Mouse (Mus musculus): ENCODE measurements around the gene Map4k1. TPM values are rescaled to one million over a fixed set of nuclear protein-coding genes. Genes with fewer than 3 reads are reported as not detected.

Gene Map4k1
- total and polyA plus RNA-seq, 3 experiments, result 0.91 to 3.4 (median 1.1) TPM

- Histone ChIP-seq H3K4me3 (no peak overlapping the region), H3K27ac (peak overlapping the region; percentile 91), H3K9ac (ENCODE audit: low read depth, low read length) (peak overlapping the region; percentile 28; the same call in 1 of the 2 replicates), H3K27me3 (ENCODE audit: control insufficient read depth, insufficient read depth, low read length) (no peaks in the 10 kb centered on the region), H3K36me3 (ENCODE audit: control insufficient read depth, insufficient read depth, low read length) (peaks cover 58% of the 10 kb centered on the region), H3K4me1 (ENCODE audit: control insufficient read depth, insufficient read depth, low read length) (peaks cover 54% of the 10 kb centered on the region), H3K79me2 (replicated peaks; ENCODE audit: control insufficient read depth, insufficient read depth, low read length) (peaks cover 2% of the 10 kb centered on the region; the same call in 1 of the 2 replicates)
- peak in 1 of 2 experiments; percentile 42 for DNase-seq
- intact Hi-C loops (cut with DNase I), result no loop called here
- TF ChIP-seq POLR2A (IDR thresholded peaks at IDR 0.05; ENCODE audit: insufficient read depth, low read depth, low read length) (0 out of 2 replicates have a peak, but pooled peaks have one; percentile 5), CTCF (IDR thresholded peaks at IDR 0.05) (no peak)
- WGBS, result 18% methylated on average over 10 of the region's 10 CpGs
Measured at GRCm38 (mm10) chr7:28945416-28946270, 36.2 kb upstream of the Map4k1 start.

- H3K9ac ChIP-seq (ENCODE audit: low read depth, low read length), result 0 out of 2 replicates have a peak overlapping the region, but pooled peaks have one; percentile 1
- TF ChIP-seq CTCF (IDR thresholded peaks at IDR 0.05), result no peak
- 0 out of 2 replicates have a peak, but pooled peaks have one; percentile 1 for TF ChIP-seq POLR2A (IDR thresholded peaks at IDR 0.05; ENCODE audit: insufficient read depth, low read depth, low read length)
- H3K4me1 ChIP-seq (ENCODE audit: control insufficient read depth, insufficient read depth, low read length), result peaks cover 51% of the 10 kb centered on the region
- H3K27me3 ChIP-seq (ENCODE audit: control insufficient read depth, insufficient read depth, low read length), result no peaks in the 10 kb centered on the region
- intact Hi-C loops (cut with DNase I), result no loop called here
- H3K27ac ChIP-seq, result peak overlapping the region; percentile 91
- 12% methylated on average over 1 of the region's 1 CpGs for WGBS
- H3K4me3 ChIP-seq, result no peak overlapping the region
- H3K79me2 ChIP-seq (replicated peaks; ENCODE audit: control insufficient read depth, insufficient read depth, low read length), result peaks cover 2% of the 10 kb centered on the region; the same call in 1 of the 2 replicates
- DNase-seq, result no peak
- peaks cover 59% of the 10 kb centered on the region for H3K36me3 ChIP-seq (ENCODE audit: control insufficient read depth, insufficient read depth, low read length)
Measured at GRCm38 (mm10) chr7:28946271-28946610, 35.6 kb upstream of the Map4k1 start.

GRCm38 (mm10) chr7:28948746-28949145, 33.1 kb upstream of the Map4k1 start:
- no peak for DNase-seq
- no peak overlapping the region; the same call in 1 of the 2 replicates for H3K9ac ChIP-seq (ENCODE audit: low read depth, low read length)
- H3K27ac ChIP-seq, result peak overlapping the region; percentile 91
- peaks cover 9% of the 10 kb centered on the region for H3K79me2 ChIP-seq (replicated peaks; ENCODE audit: control insufficient read depth, insufficient read depth, low read length)
- TF ChIP-seq EP300 (IDR thresholded peaks at IDR 0.05; ENCODE audit: insufficient read depth, low read depth, low read length), result no peak
- no peak for TF ChIP-seq CTCF (IDR thresholded peaks at IDR 0.05)
- H3K4me1 ChIP-seq (ENCODE audit: control insufficient read depth, insufficient read depth, low read length), result peaks cover 55% of the 10 kb centered on the region
- intact Hi-C loops (cut with DNase I), result no loop called here
- WGBS, result 87% methylated on average over 7 of the region's 7 CpGs
- H3K27me3 ChIP-seq (ENCODE audit: control insufficient read depth, insufficient read depth, low read length), result no peaks in the 10 kb centered on the region
- H3K36me3 ChIP-seq (ENCODE audit: control insufficient read depth, insufficient read depth, low read length), result peaks cover 62% of the 10 kb centered on the region
- H3K4me3 ChIP-seq, result no peak overlapping the region

- Histone ChIP-seq H3K9ac (ENCODE audit: low read depth, low read length) (0 out of 2 replicates have a peak overlapping the region, but pooled peaks have one; percentile 34), H3K79me2 (replicated peaks; ENCODE audit: control insufficient read depth, insufficient read depth, low read length) (peaks cover 11% of the 10 kb centered on the region), H3K27me3 (ENCODE audit: control insufficient read depth, insufficient read depth, low read length) (no peaks in the 10 kb centered on the region), H3K4me3 (no peak overlapping the region), H3K36me3 (ENCODE audit: control insufficient read depth, insufficient read depth, low read length) (peaks cover 62% of the 10 kb centered on the region), H3K4me1 (ENCODE audit: control insufficient read depth, insufficient read depth, low read length) (peaks cover 56% of the 10 kb centered on the region), H3K27ac (peak overlapping the region; percentile 91)
- no peak for DNase-seq
- WGBS, result 29% methylated on average over 2 of the region's 2 CpGs
- TF ChIP-seq POLR2A (IDR thresholded peaks at IDR 0.05; ENCODE audit: insufficient read depth, low read depth, low read length), result no peak
- no peak for TF ChIP-seq CTCF (IDR thresholded peaks at IDR 0.05)
- no peak for TF ChIP-seq EP300 (IDR thresholded peaks at IDR 0.05; ENCODE audit: insufficient read depth, low read depth, low read length)
- intact Hi-C loops (cut with DNase I), result no loop called here
Measured at GRCm38 (mm10) chr7:28949298-28949697, 32.6 kb upstream of the Map4k1 start.

GRCm38 (mm10) chr7:28950346-28951037, 31.4 kb upstream of the Map4k1 start:
- intact Hi-C loops (cut with DNase I), result no loop called here
- Histone ChIP-seq H3K4me3 (no peak overlapping the region), H3K36me3 (ENCODE audit: control insufficient read depth, insufficient read depth, low read length) (peaks cover 69% of the 10 kb centered on the region), H3K27ac (no peak overlapping the region; the same call in 1 of the 2 replicates), H3K27me3 (ENCODE audit: control insufficient read depth, insufficient read depth, low read length) (no peaks in the 10 kb centered on the region), H3K79me2 (replicated peaks; ENCODE audit: control insufficient read depth, insufficient read depth, low read length) (peaks cover 15% of the 10 kb centered on the region), H3K9ac (ENCODE audit: low read depth, low read length) (no peak overlapping the region), H3K4me1 (ENCODE audit: control insufficient read depth, insufficient read depth, low read length) (peaks cover 55% of the 10 kb centered on the region)
- no peak for TF ChIP-seq CTCF (IDR thresholded peaks at IDR 0.05)
- no peak for TF ChIP-seq EP300 (IDR thresholded peaks at IDR 0.05; ENCODE audit: insufficient read depth, low read depth, low read length)
- TF ChIP-seq POLR2A (IDR thresholded peaks at IDR 0.05; ENCODE audit: insufficient read depth, low read depth, low read length), result no peak
- WGBS, result 82% methylated on average over 10 of the region's 10 CpGs
- DNase-seq, result no peak

GRCm38 (mm10) chr7:28951764-28952163, 30.1 kb upstream of the Map4k1 start:
- TF ChIP-seq CTCF (IDR thresholded peaks at IDR 0.05) (no peak), EP300 (IDR thresholded peaks at IDR 0.05; ENCODE audit: insufficient read depth, low read depth, low read length) (no peak), POLR2A (IDR thresholded peaks at IDR 0.05; ENCODE audit: insufficient read depth, low read depth, low read length) (no peak)
- Histone ChIP-seq H3K27ac (peak overlapping the region; percentile 44), H3K9ac (ENCODE audit: low read depth, low read length) (0 out of 2 replicates have a peak overlapping the region, but pooled peaks have one; percentile 16), H3K36me3 (ENCODE audit: control insufficient read depth, insufficient read depth, low read length) (peaks cover 69% of the 10 kb centered on the region), H3K79me2 (replicated peaks; ENCODE audit: control insufficient read depth, insufficient read depth, low read length) (peaks cover 17% of the 10 kb centered on the region), H3K27me3 (ENCODE audit: control insufficient read depth, insufficient read depth, low read length) (no peaks in the 10 kb centered on the region), H3K4me1 (ENCODE audit: control insufficient read depth, insufficient read depth, low read length) (peaks cover 49% of the 10 kb centered on the region), H3K4me3 (no peak overlapping the region)
- 33% methylated on average over 2 of the region's 2 CpGs for WGBS
- intact Hi-C loops (cut with DNase I), result no loop called here
- no peak for DNase-seq

All from heart, adult 2 months (tissue).